Mouse (Mus musculus): ENCODE results near the gene Pgm2. TPM values are rescaled to one million over a fixed set of nuclear protein-coding genes. Genes with fewer than 3 reads are reported as not detected.

Pgm2 gene
- 18.4 and 19.4 TPM in 2 replicates for polyA plus RNA-seq (2014; fragmentation: Nextera tagmentation; extraction: Ambion mirVana)

DNA sequence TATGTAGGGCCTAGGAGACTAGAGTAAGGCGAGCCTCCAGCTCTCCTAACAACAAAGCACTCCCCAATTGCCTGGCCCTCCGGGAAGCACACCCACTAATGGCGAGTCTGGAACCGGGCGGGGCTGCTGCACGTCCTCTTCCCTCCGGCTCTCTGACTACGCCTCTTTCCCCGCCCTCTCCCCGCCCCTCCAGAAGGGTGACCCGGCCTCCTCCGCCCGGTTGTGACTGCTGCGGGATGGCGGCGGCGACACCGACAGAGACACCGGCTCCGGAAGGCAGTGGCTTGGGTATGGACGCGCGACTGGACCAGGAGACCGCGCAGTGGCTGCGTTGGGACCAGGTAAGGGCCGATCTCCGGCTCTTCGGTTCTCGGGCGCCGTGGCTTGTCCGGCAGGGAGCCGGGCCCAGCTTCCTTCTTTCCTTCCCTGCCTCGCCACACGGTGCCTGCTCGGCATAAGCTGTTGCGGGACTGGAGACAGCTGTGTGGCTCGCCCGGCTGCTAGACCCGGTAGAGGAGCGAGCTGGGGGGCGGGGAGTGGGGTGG, at the start of gene Pgm2:
TSS of gene Pgm2 (plus strand) at position 203 of the 545 bp plus-strand sequence.
- H3K36me3 ChIP-seq (ENCODE audit: control insufficient read depth, insufficient read depth, low read length): no peaks in the 10 kb centered on the region
- peak; percentile 98 for ATAC-seq (ENCODE audit: low read depth)
- no peaks in the 10 kb centered on the region for H3K27me3 ChIP-seq (ENCODE audit: control insufficient read depth, insufficient read depth, low read length)
- under 1% methylated on average over 31 of the region's 43 CpGs for WGBS
- H3K9ac ChIP-seq (replicated peaks; ENCODE audit: low read depth, low read length): peak within 1 kb of the TSS; percentile 75
- H3K4me3 ChIP-seq (ENCODE audit: low read depth, low read length): peak within 1 kb of the TSS; percentile 73
- H3K9me3 ChIP-seq (ENCODE audit: control insufficient read depth, low read length): no peaks in the 10 kb centered on the region
- peaks cover 8% of the 10 kb centered on the region; the same call in 1 of the 2 replicates for H3K4me1 ChIP-seq (ENCODE audit: control insufficient read depth, insufficient read depth, low read length)
- peak within 1 kb of the TSS; percentile 87 for H3K4me2 ChIP-seq (ENCODE audit: low read depth, low read length)
- H3K27ac ChIP-seq (ENCODE audit: low read depth, low read length): peak within 1 kb of the TSS; percentile 68

DNA sequence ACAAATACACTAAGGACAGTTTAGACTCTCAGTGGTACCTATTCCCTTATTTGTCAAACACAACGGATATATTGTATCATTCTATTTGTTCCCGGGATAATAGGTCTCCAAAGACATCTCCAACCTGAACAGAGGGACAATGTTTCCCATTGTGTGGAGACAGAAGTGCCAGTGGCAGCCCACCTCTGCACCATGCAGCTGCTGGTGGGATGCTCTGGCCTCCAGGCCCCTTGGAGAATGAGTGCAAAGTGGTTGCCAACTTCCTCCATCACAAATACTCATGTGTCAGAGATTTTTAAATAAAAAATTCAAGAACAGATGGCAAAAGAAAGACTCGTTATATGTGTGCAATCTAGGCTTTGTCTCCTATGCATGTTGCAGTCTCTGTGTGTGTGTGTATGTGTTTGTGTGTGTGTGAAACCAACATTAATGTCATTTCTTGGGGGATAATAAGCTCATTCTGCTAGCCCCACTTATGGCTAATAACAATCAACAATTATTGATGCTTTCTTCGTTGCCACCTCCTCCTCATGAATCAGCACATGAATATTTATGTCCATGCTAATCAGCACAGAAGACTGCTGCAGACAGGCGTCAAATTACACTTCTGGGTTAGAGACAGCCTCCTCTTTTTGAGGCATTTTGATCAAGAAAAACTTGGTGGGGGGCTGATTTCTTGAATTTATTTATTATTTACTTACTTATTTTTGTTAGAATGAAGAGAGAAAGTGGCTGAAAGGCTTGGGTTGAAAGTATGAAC, 48.9 kb upstream of the Pgm2 start:
- H3K4me2 ChIP-seq (ENCODE audit: low read depth, low read length): no peak overlapping the region
- H3K27ac ChIP-seq (ENCODE audit: low read depth, low read length): no peak overlapping the region; the same call in 1 of the 2 replicates
- peaks cover 3% of the 10 kb centered on the region; the same call in 1 of the 2 replicates for H3K4me1 ChIP-seq (ENCODE audit: control insufficient read depth, insufficient read depth, low read length)
- H3K4me3 ChIP-seq (ENCODE audit: low read depth, low read length): no peak overlapping the region
- no peaks in the 10 kb centered on the region for H3K9me3 ChIP-seq (ENCODE audit: control insufficient read depth, low read length)
- no peaks in the 10 kb centered on the region for H3K36me3 ChIP-seq (ENCODE audit: control insufficient read depth, insufficient read depth, low read length)
- WGBS: 26% methylated on average over 5 of the region's 5 CpGs
- no peak; the same call in 1 of the 2 replicates for ATAC-seq (ENCODE audit: low read depth)
- H3K9ac ChIP-seq (replicated peaks; ENCODE audit: low read depth, low read length): no peak overlapping the region
- no peaks in the 10 kb centered on the region for H3K27me3 ChIP-seq (ENCODE audit: control insufficient read depth, insufficient read depth, low read length)

DNA sequence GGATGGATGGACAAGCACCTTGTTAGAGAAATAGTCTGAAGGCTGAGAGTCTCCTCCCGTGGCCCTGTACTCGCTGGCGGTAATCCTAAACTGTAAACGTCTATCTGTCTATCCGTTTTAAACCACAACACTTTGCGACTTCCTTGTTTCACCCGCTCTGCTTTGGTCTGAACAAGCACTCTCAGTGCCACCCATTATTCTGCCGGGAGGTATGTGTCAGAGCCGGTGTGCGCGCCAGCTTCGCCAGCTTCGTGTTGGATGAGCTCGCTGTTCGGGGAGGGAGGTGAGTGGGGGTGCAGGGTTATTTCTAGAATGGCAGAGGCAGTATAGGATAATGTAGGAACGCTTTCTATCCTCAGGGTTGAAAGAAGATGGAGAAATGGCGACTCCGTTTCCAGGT, 48.0 kb upstream of the Pgm2 start:
- WGBS: 79% methylated on average over 18 of the region's 18 CpGs
- ATAC-seq (ENCODE audit: low read depth): no peak
- Histone ChIP-seq H3K9me3 (ENCODE audit: control insufficient read depth, low read length) (no peaks in the 10 kb centered on the region), H3K27me3 (ENCODE audit: control insufficient read depth, insufficient read depth, low read length) (no peaks in the 10 kb centered on the region), H3K27ac (ENCODE audit: low read depth, low read length) (no peak overlapping the region), H3K9ac (replicated peaks; ENCODE audit: low read depth, low read length) (no peak overlapping the region), H3K36me3 (ENCODE audit: control insufficient read depth, insufficient read depth, low read length) (no peaks in the 10 kb centered on the region), H3K4me1 (ENCODE audit: control insufficient read depth, insufficient read depth, low read length) (peaks cover 3% of the 10 kb centered on the region; the same call in 1 of the 2 replicates), H3K4me2 (ENCODE audit: low read depth, low read length) (no peak overlapping the region), H3K4me3 (ENCODE audit: low read depth, low read length) (no peak overlapping the region)

DNA sequence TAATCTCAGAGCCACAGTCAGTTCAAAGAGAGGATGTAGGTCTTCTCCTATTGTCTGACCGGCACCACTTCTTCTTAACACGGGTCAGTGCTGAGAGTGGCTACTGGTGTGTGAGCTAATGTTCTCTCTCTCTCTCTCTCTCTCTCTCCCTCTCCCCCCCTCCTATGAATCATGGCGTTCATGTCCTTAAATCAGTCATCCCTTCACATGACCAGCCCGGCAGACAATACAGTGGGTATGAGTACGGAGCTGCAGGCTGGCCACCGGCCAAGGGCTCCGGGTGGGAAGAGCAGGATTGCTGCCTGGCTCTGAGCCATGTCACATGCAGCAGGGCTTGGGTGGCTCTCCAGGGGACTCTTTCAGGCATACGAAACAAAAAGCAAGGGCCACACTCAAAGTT, 47.2 kb upstream of the Pgm2 start:
- Histone ChIP-seq H3K4me3 (ENCODE audit: low read depth, low read length) (no peak overlapping the region), H3K4me2 (ENCODE audit: low read depth, low read length) (no peak overlapping the region), H3K9me3 (ENCODE audit: control insufficient read depth, low read length) (no peaks in the 10 kb centered on the region), H3K27me3 (ENCODE audit: control insufficient read depth, insufficient read depth, low read length) (no peaks in the 10 kb centered on the region), H3K9ac (replicated peaks; ENCODE audit: low read depth, low read length) (no peak overlapping the region), H3K27ac (ENCODE audit: low read depth, low read length) (no peak overlapping the region), H3K36me3 (ENCODE audit: control insufficient read depth, insufficient read depth, low read length) (no peaks in the 10 kb centered on the region), H3K4me1 (ENCODE audit: control insufficient read depth, insufficient read depth, low read length) (peaks cover 3% of the 10 kb centered on the region; the same call in 1 of the 2 replicates)
- 27% methylated on average over 8 of the region's 8 CpGs for WGBS
- ATAC-seq (ENCODE audit: low read depth): peak; percentile 93

DNA sequence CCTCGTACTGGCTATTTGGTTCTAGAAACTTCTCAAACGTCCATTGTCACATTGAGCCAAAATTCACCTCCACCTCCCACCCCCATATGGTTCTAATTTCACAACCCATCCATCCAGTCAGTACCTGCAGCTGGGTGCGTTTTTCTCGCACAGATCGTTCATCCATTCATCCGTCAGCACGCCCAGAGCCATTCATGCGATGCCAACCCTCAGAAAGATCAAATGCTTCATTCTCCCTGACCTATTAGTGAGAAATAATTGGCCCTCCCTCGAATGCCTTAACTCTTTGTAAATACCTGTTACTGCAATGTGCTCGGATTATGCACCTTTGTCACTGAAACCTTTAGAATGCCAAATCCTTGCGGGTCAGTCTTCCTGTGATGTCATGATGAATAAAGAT, 45.8 kb upstream of the Pgm2 start:
- Histone ChIP-seq H3K9me3 (ENCODE audit: control insufficient read depth, low read length) (no peaks in the 10 kb centered on the region), H3K27me3 (ENCODE audit: control insufficient read depth, insufficient read depth, low read length) (no peaks in the 10 kb centered on the region), H3K4me1 (ENCODE audit: control insufficient read depth, insufficient read depth, low read length) (peaks cover 3% of the 10 kb centered on the region; the same call in 1 of the 2 replicates), H3K27ac (ENCODE audit: low read depth, low read length) (no peak overlapping the region), H3K36me3 (ENCODE audit: control insufficient read depth, insufficient read depth, low read length) (no peaks in the 10 kb centered on the region), H3K9ac (replicated peaks; ENCODE audit: low read depth, low read length) (no peak overlapping the region), H3K4me2 (ENCODE audit: low read depth, low read length) (no peak overlapping the region), H3K4me3 (ENCODE audit: low read depth, low read length) (no peak overlapping the region)
- 72% methylated on average over 11 of the region's 11 CpGs for WGBS
- no peak for ATAC-seq (ENCODE audit: low read depth)

DNA sequence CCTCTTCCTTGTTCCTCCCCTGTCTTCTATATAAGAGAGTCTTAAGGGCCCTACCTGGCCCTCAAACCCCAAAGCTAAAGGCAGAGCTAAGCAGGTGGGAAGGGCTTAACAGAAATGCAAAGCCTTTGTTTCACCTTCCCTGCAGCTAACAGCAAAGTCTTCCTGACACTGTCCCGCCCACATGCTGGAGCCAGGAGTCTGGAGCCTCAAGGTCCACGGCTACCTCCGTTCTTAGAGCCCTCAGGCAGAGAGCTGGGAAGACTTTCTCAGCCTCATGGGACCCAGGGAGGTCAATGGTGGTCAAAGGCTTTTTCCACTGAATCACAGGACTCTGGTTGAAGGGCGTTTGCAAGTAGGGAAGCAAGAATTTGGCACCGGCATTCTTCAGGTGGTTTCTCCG, 44.8 kb upstream of the Pgm2 start:
- Histone ChIP-seq H3K36me3 (ENCODE audit: control insufficient read depth, insufficient read depth, low read length) (no peaks in the 10 kb centered on the region), H3K4me2 (ENCODE audit: low read depth, low read length) (no peak overlapping the region), H3K9me3 (ENCODE audit: control insufficient read depth, low read length) (no peaks in the 10 kb centered on the region), H3K4me1 (ENCODE audit: control insufficient read depth, insufficient read depth, low read length) (peaks cover 3% of the 10 kb centered on the region; the same call in 1 of the 2 replicates), H3K27ac (ENCODE audit: low read depth, low read length) (no peak overlapping the region), H3K4me3 (ENCODE audit: low read depth, low read length) (no peak overlapping the region), H3K27me3 (ENCODE audit: control insufficient read depth, insufficient read depth, low read length) (no peaks in the 10 kb centered on the region), H3K9ac (replicated peaks; ENCODE audit: low read depth, low read length) (no peak overlapping the region)
- 63% methylated on average over 6 of the region's 6 CpGs for WGBS
- no peak for ATAC-seq (ENCODE audit: low read depth)

DNA sequence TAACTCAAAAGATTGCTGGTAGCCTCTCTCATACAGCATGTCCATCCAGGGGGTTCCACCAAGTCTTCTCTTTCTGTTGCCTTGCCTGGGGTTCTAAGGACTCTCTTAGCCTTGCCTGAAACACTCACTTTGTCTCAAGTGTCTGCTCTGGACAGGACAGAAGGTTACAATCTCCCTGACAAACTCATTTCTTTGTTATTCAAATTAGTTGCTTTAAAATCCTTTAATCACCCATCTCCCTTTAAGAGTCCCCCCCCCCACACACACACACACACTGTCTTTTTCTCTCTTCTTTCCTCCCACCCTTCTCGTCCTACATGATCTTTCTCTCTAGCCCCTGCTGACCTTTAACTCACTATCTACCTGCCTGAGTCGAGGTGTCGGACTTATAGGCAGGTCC, 44.1 kb upstream of the Pgm2 start:
- no peaks in the 10 kb centered on the region for H3K9me3 ChIP-seq (ENCODE audit: control insufficient read depth, low read length)
- no peak overlapping the region for H3K9ac ChIP-seq (replicated peaks; ENCODE audit: low read depth, low read length)
- 45% methylated on average over 3 of the region's 3 CpGs for WGBS
- no peak overlapping the region for H3K4me2 ChIP-seq (ENCODE audit: low read depth, low read length)
- H3K27ac ChIP-seq (ENCODE audit: low read depth, low read length): no peak overlapping the region
- H3K27me3 ChIP-seq (ENCODE audit: control insufficient read depth, insufficient read depth, low read length): no peaks in the 10 kb centered on the region
- H3K4me1 ChIP-seq (ENCODE audit: control insufficient read depth, insufficient read depth, low read length): peaks cover 3% of the 10 kb centered on the region; the same call in 1 of the 2 replicates
- H3K36me3 ChIP-seq (ENCODE audit: control insufficient read depth, insufficient read depth, low read length): no peaks in the 10 kb centered on the region
- no peak overlapping the region for H3K4me3 ChIP-seq (ENCODE audit: low read depth, low read length)
- ATAC-seq (ENCODE audit: low read depth): no peak

DNA sequence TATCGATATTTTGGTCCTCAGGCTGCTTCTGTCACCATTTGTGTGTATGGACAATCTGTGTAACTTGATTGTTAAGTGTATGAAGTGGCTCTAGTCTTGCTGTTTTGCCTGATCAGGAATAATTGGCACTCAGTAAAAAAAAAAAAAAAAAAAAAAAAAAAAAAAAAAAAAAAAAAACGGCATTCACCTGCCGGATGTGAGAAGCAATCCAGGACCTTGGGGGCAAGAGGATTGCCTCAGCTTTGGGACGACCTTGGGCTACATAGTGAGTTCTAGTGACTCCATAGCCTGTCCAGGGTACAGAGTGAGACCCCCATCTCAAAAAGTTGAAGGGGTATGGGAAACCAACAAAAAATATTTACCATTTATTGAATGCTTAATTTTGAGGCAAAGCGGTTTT, 43.5 kb upstream of the Pgm2 start:
- no peaks in the 10 kb centered on the region for H3K27me3 ChIP-seq (ENCODE audit: control insufficient read depth, insufficient read depth, low read length)
- 90% methylated on average over 5 of the region's 5 CpGs for WGBS
- no peaks in the 10 kb centered on the region for H3K36me3 ChIP-seq (ENCODE audit: control insufficient read depth, insufficient read depth, low read length)
- H3K4me1 ChIP-seq (ENCODE audit: control insufficient read depth, insufficient read depth, low read length): peaks cover 3% of the 10 kb centered on the region; the same call in 1 of the 2 replicates
- H3K4me3 ChIP-seq (ENCODE audit: low read depth, low read length): no peak overlapping the region
- no peak overlapping the region for H3K27ac ChIP-seq (ENCODE audit: low read depth, low read length)
- H3K9ac ChIP-seq (replicated peaks; ENCODE audit: low read depth, low read length): no peak overlapping the region
- no peaks in the 10 kb centered on the region for H3K9me3 ChIP-seq (ENCODE audit: control insufficient read depth, low read length)
- H3K4me2 ChIP-seq (ENCODE audit: low read depth, low read length): no peak overlapping the region
- ATAC-seq (ENCODE audit: low read depth): no peak

DNA sequence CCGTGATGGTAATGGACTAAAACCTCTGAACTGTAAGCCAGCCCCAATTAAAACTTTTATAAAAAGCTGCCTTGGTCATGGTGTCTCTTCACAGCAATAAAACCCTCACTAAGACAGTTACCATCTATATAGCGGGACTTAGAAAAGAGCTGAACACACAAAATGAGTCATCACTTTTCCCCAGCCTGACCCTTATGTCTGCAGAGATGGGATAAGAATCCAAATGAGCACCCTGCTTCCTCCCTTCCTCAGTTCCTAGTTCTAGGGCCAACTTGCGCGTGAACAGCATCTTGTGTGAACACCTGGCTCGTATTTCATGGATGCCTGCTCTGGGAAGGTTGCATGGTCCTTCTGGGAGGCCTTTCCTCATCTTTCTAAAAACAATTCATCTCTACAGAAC, 39.7 kb upstream of the Pgm2 start:
- no peak overlapping the region for H3K9ac ChIP-seq (replicated peaks; ENCODE audit: low read depth, low read length)

More for the DNA sequence above, 39.7 kb upstream of the Pgm2 start:
- no peaks in the 10 kb centered on the region for H3K9me3 ChIP-seq (ENCODE audit: control insufficient read depth, low read length)
- no peak overlapping the region for H3K4me3 ChIP-seq (ENCODE audit: low read depth, low read length)
- no peak overlapping the region for H3K4me2 ChIP-seq (ENCODE audit: low read depth, low read length)
- no peaks in the 10 kb centered on the region for H3K4me1 ChIP-seq (ENCODE audit: control insufficient read depth, insufficient read depth, low read length)
- 90% methylated on average over 5 of the region's 5 CpGs for WGBS
- H3K27me3 ChIP-seq (ENCODE audit: control insufficient read depth, insufficient read depth, low read length): no peaks in the 10 kb centered on the region
- no peak overlapping the region for H3K27ac ChIP-seq (ENCODE audit: low read depth, low read length)
- no peak for ATAC-seq (ENCODE audit: low read depth)
- H3K36me3 ChIP-seq (ENCODE audit: control insufficient read depth, insufficient read depth, low read length): no peaks in the 10 kb centered on the region

All from neural tube, embryonic 14.5 days (tissue).